Mouse (Mus musculus) adipocyte (in vitro differentiated cells): ENCODE data around the gene Gm10570.

Experiments
- DNase-seq: peaks from one replicate; pipeline ENCODE4 v3.0.0-alpha.2; 2016; ENCODE audit warnings: low spot score

The Gm10570 gene

GRCm38 (mm10) chr4:130304746-130305145 lies 3.7 kb downstream of the Gm10570 start:
- no peak for DNase-seq

- no peak for DNase-seq
Measured at GRCm38 (mm10) chr4:130302285-130302870, 6.1 kb downstream of the Gm10570 start.

GRCm38 (mm10) chr4:130299629-130300018 lies 8.8 kb downstream of the Gm10570 start:
- no peak for DNase-seq

- peak; percentile 56 for DNase-seq
Measured at GRCm38 (mm10) chr4:130298877-130299628, 9.4 kb downstream of the Gm10570 start.

- DNase-seq = peak; percentile 42
Measured at GRCm38 (mm10) chr4:130297123-130297529, 11.3 kb downstream of the Gm10570 start.

- no peak for DNase-seq
Measured at GRCm38 (mm10) chr4:130296243-130296965, 12.1 kb downstream of the Gm10570 start.

GRCm38 (mm10) chr4:130295047-130295745 lies 13.3 kb downstream of the Gm10570 start:
- no peak for DNase-seq

GRCm38 (mm10) chr4:130294513-130294912 lies 14.0 kb downstream of the Gm10570 start:
- DNase-seq = no peak

- DNase-seq = peak; percentile 76
Measured at GRCm38 (mm10) chr4:130292271-130292670, 16.2 kb downstream of the Gm10570 start.

- no peak for DNase-seq
Measured at GRCm38 (mm10) chr4:130289824-130290223, 18.6 kb downstream of the Gm10570 start.

- DNase-seq = no peak
Measured at GRCm38 (mm10) chr4:130286531-130286930, 21.9 kb downstream of the Gm10570 start.

- DNase-seq = no peak
Measured at GRCm38 (mm10) chr4:130283826-130284225, 24.6 kb downstream of the Gm10570 start.

- no peak for DNase-seq
Measured at GRCm38 (mm10) chr4:130282856-130283255, 25.6 kb downstream of the Gm10570 start.

GRCm38 (mm10) chr4:130279105-130279504 lies 29.4 kb downstream of the Gm10570 start, which contains the start of gene Serinc2:
TSS of gene Serinc2 (minus strand) at chr4:130279205.
- DNase-seq = no peak

GRCm38 (mm10) chr4:130276573-130277176 lies 31.8 kb downstream of the Gm10570 start:
- DNase-seq = no peak

GRCm38 (mm10) chr4:130275823-130276105 lies 32.7 kb downstream of the Gm10570 start:
- DNase-seq = no peak

GRCm38 (mm10) chr4:130275016-130275822 lies 33.3 kb downstream of the Gm10570 start:
- no peak for DNase-seq

GRCm38 (mm10) chr4:130274346-130275015 lies 34.0 kb downstream of the Gm10570 start:
- no peak for DNase-seq

GRCm38 (mm10) chr4:130273698-130274345 lies 34.7 kb downstream of the Gm10570 start:
- DNase-seq = no peak
